Mouse (Mus musculus) liver, embryonic 14.5 days (tissue): Measurements from ENCODE around the gene Gnaq. TPM values are rescaled to one million over a fixed set of nuclear protein-coding genes. Genes with fewer than 3 reads are reported as not detected.

Source experiments
- ATAC-seq: fragments of 200-750 bp; cut with Nextera tagmentation; 2 replicates; pipeline ENCODE4 v1.8.0; 2017; ENCODE audit warnings: moderate number of reproducible peaks, mild to moderate bottlenecking, moderate library complexity; ENCODE audit not compliant: insufficient read depth
- DNase-seq, 3 experiments: peaks; one replicate each; pipeline ENCODE4 v3.0.0-alpha.2; 2012 to 2013; ENCODE audit warnings: low read depth in 3 of 3, low spot score in 3 of 3
- H3K27ac ChIP-seq: fragments of 300-500 bp; sonication (generic); 2 replicates; pipeline ENCODE4 v1.5.1; 2014; ENCODE audit warnings: moderate library complexity, mild to moderate bottlenecking, control low read depth, inconsistent platforms
- H3K27me3 ChIP-seq: fragments of 300-500 bp; sonication (generic); 2 replicates; pipeline ENCODE4 v1.6.1; 2014; ENCODE audit warnings: mild to moderate bottlenecking, low read length, moderate library complexity; ENCODE audit not compliant: control insufficient read depth, insufficient read depth
- H3K36me3 ChIP-seq: fragments of 300-500 bp; sonication (generic); replicated peaks from 2 replicates; pipeline ENCODE4 v1.6.1; 2014; ENCODE audit warnings: low read depth; ENCODE audit not compliant: control insufficient read depth, insufficient read depth
- H3K4me1 ChIP-seq, 2 experiments: fragments of 200-500 bp in 1 of 2; fragments of 300-500 bp in 1 of 2; sonication (generic) in 1 of 2; replicated peaks; 2 replicates each; pipeline ENCODE4 v1.6.1; 2012 to 2014; ENCODE audit warnings: antibody characterized with exemption in 1 of 2, inconsistent platforms in 1 of 2, low read length in 1 of 2; ENCODE audit not compliant: control insufficient read depth in 2 of 2, insufficient read depth in 2 of 2
- H3K4me2 ChIP-seq: fragments of 300-500 bp; sonication (generic); 2 replicates; pipeline ENCODE4 v1.6.1; 2014; ENCODE audit warnings: low read depth, mild to moderate bottlenecking, control low read depth, moderate library complexity
- H3K4me3 ChIP-seq, 2 experiments: fragments of 200-500 bp in 1 of 2; fragments of 300-500 bp in 1 of 2; sonication (generic) in 1 of 2; 2 replicates each; pipeline ENCODE4 v1.5.1; 2012 to 2014; ENCODE audit warnings: low read depth in 2 of 2, low read length in 2 of 2, mild to moderate bottlenecking in 2 of 2, control low read depth in 1 of 2, inconsistent platforms in 1 of 2, moderate library complexity in 1 of 2; ENCODE audit not compliant: insufficient read depth in 1 of 2
- H3K9ac ChIP-seq: fragments of 300-500 bp; sonication (generic); replicated peaks from 2 replicates; pipeline ENCODE4 v1.6.1; 2014; ENCODE audit warnings: mild to moderate bottlenecking, control low read depth, moderate library complexity
- H3K9me3 ChIP-seq: fragments of 300-500 bp; sonication (generic); 2 replicates; pipeline ENCODE4 v1.6.1; 2016; ENCODE audit warnings: low read length, mixed read lengths; ENCODE audit not compliant: control insufficient read depth
- CTCF ChIP-seq: IDR thresholded peaks from 2 replicates; pipeline ENCODE4 v1.5.1; 2016; ENCODE audit warnings: antibody characterized with exemption, low read depth, control low read depth
- EP300 ChIP-seq: IDR thresholded peaks from 2 replicates; pipeline ENCODE4 v1.6.1; 2016; ENCODE audit warnings: antibody characterized with exemption, low read depth
- WGBS: fragments of 180-500 bp; shearing (Covaris S2); extraction: QIAGEN DNeasy Blood & Tissue Kit; methylation state at CpG from one replicate; pipeline ENCODE4 v1.1.7; 2014; ENCODE audit not compliant: insufficient replicate concordance; 5-methylcytosine and 5-hydroxymethylcytosine counted together
- polyA plus RNA-seq, 2 experiments: library from polyadenylated mRNA; depleted of rRNA in 1 of 2; stranded (reverse) in 1 of 2; unstranded in 1 of 2; fragments of >200 nt; fragmentation: Nextera tagmentation in 1 of 2; extraction: Ambion mirVana in 1 of 2; gene quantifications; 2 replicates each; pipeline versions ENCODE4 v1.2.1 to v1.2.3; 2012 to 2014

Gene Gnaq
- polyA plus RNA-seq, 2 experiments: 1.7 to 2.7 TPM

- Histone ChIP-seq H3K9ac (no peak overlapping the region), H3K27ac (no peak overlapping the region), H3K4me2 (no peak overlapping the region), H3K4me1 (peaks cover 0 to 2% of the 10 kb centered on the region in 2 experiments; a peak in 1 of 4 replicates), H3K27me3 (no peaks in the 10 kb centered on the region), H3K9me3 (no peaks in the 10 kb centered on the region), H3K36me3 (no peaks in the 10 kb centered on the region), H3K4me3 (no peak overlapping the region)
- WGBS: 68% methylated on average over 10 of the region's 10 CpGs
- DNase-seq (no peak), ATAC-seq (no peak)
- TF ChIP-seq CTCF: no peak
These were observed 194.9 kb downstream of the Gnaq start for GRCm38 (mm10) chr19:16327401-16328073.

GRCm38 (mm10) chr19:16328074-16328850 lies 195.6 kb downstream of the Gnaq start:
- TF ChIP-seq EP300: no peak
- TF ChIP-seq CTCF: no peak
- DNase-seq (no peak), ATAC-seq (no peak)
- Histone ChIP-seq H3K9me3 (no peaks in the 10 kb centered on the region), H3K4me2 (no peak overlapping the region), H3K9ac (no peak overlapping the region), H3K4me1 (peaks cover 0 to 2% of the 10 kb centered on the region in 2 experiments; a peak in 1 of 4 replicates), H3K27ac (no peak overlapping the region), H3K4me3 (no peak overlapping the region), H3K27me3 (no peaks in the 10 kb centered on the region), H3K36me3 (no peaks in the 10 kb centered on the region)
- 59% methylated on average over 7 of the region's 7 CpGs for WGBS

- no peak for DNase-seq
- no peak overlapping the region for H3K27ac ChIP-seq
- no peak for ATAC-seq
- no peak for TF ChIP-seq CTCF
- no peak overlapping the region for H3K4me3 ChIP-seq
- H3K27me3 ChIP-seq: no peaks in the 10 kb centered on the region
- H3K9ac ChIP-seq: no peak overlapping the region
- H3K4me1 ChIP-seq: peaks cover 0 to 2% of the 10 kb centered on the region in 2 experiments; a peak in 1 of 4 replicates
- no peaks in the 10 kb centered on the region for H3K36me3 ChIP-seq
- H3K9me3 ChIP-seq: no peaks in the 10 kb centered on the region
- H3K4me2 ChIP-seq: no peak overlapping the region
These were observed 196.4 kb downstream of the Gnaq start for GRCm38 (mm10) chr19:16329056-16329455.

GRCm38 (mm10) chr19:16329648-16330047 lies 197.0 kb downstream of the Gnaq start:
- 69% methylated on average over 6 of the region's 6 CpGs for WGBS
- Histone ChIP-seq H3K27me3 (no peaks in the 10 kb centered on the region), H3K4me3 (no peak overlapping the region), H3K9ac (no peak overlapping the region), H3K4me1 (peaks cover 0 to 2% of the 10 kb centered on the region in 2 experiments; a peak in 1 of 4 replicates), H3K36me3 (no peaks in the 10 kb centered on the region), H3K4me2 (no peak overlapping the region), H3K9me3 (no peaks in the 10 kb centered on the region), H3K27ac (no peak overlapping the region)
- DNase-seq (no peak), ATAC-seq (no peak)
- TF ChIP-seq EP300 (no peak), CTCF (no peak)

- WGBS: 61% methylated on average over 7 of the region's 7 CpGs
- TF ChIP-seq CTCF (no peak), EP300 (no peak)
- Histone ChIP-seq H3K36me3 (no peaks in the 10 kb centered on the region), H3K27ac (no peak overlapping the region), H3K9me3 (no peaks in the 10 kb centered on the region), H3K9ac (no peak overlapping the region), H3K4me2 (no peak overlapping the region), H3K4me3 (no peak overlapping the region), H3K27me3 (no peaks in the 10 kb centered on the region), H3K4me1 (peaks cover 0 to 2% of the 10 kb centered on the region in 2 experiments; a peak in 1 of 4 replicates)
- ATAC-seq (no peak), DNase-seq (no peak)
These were observed 197.5 kb downstream of the Gnaq start for GRCm38 (mm10) chr19:16330161-16330560.
